Mouse (Mus musculus) G1E (cell line): ENCODE data around the gene Tmem132c. TPM values are rescaled to one million over a fixed set of nuclear protein-coding genes. Genes with fewer than 3 reads are reported as not detected.

Source experiments
- ATAC-seq: 2 replicates; pipeline ENCODE4 v1.8.0; 2016; ENCODE audit warnings: mild to moderate bottlenecking; ENCODE audit not compliant: insufficient number of reproducible peaks, poor library complexity, low FRiP score, severe bottlenecking; ENCODE audit errors: extremely low read depth
- DNase-seq: peaks from one replicate; pipeline ENCODE4 v3.0.0; 2012; ENCODE audit warnings: low spot score
- H3K27me3 ChIP-seq: 2 replicates; pipeline ENCODE4 v1.6.1; 2012; ENCODE audit warnings: mild to moderate bottlenecking, low read length, inconsistent platforms; ENCODE audit not compliant: insufficient read depth
- H3K36me3 ChIP-seq: replicated peaks from 2 replicates; pipeline ENCODE3; 2012; ENCODE audit warnings: mild to moderate bottlenecking, inconsistent platforms
- H3K4me1 ChIP-seq: 2 replicates; pipeline ENCODE4 v1.6.1; 2012; ENCODE audit warnings: low read depth, low read length, inconsistent platforms, mixed read lengths; ENCODE audit not compliant: insufficient read depth
- H3K4me3 ChIP-seq: 2 replicates; pipeline ENCODE4 v1.5.1; 2012; ENCODE audit warnings: low read depth, mild to moderate bottlenecking, inconsistent platforms, low read length, moderate library complexity, mixed read lengths
- H3K9me3 ChIP-seq: replicated peaks from 2 replicates; pipeline ENCODE4 v1.6.1; 2012; ENCODE audit warnings: inconsistent platforms
- CTCF ChIP-seq: IDR thresholded peaks from 2 replicates; pipeline ENCODE4 v1.5.1; 2012; ENCODE audit warnings: low read depth, low read length, inconsistent platforms, mixed read lengths
- GATA1 ChIP-seq: IDR thresholded peaks from 2 replicates; pipeline ENCODE4 v1.6.1; 2012; ENCODE audit warnings: borderline replicate concordance, low read length, inconsistent platforms, mixed read lengths
- GATA2 ChIP-seq: IDR thresholded peaks from 2 replicates; pipeline ENCODE4 v1.6.1; 2012; ENCODE audit warnings: low read depth, low read length, inconsistent platforms, borderline replicate concordance
- POLR2AphosphoS5 ChIP-seq: IDR thresholded peaks from 2 replicates; pipeline ENCODE4 v1.6.1; 2012; ENCODE audit warnings: low read depth, low read length, inconsistent platforms; ENCODE audit not compliant: insufficient replicate concordance
- TAL1 ChIP-seq: conservative IDR thresholded peaks from 2 replicates; pipeline ENCODE4 v1.6.1; 2012; ENCODE audit warnings: low read depth, low read length, inconsistent platforms, mixed read lengths
- polyA plus RNA-seq: library from polyadenylated mRNA; stranded (reverse); fragments of >175 nt; gene quantifications from 2 replicates; pipeline ENCODE4 v1.2.3, GENCODE M21; 2012
- total RNA-seq, 2 experiments: library from RNA; stranded (forward) in 1 of 2; stranded (reverse) in 1 of 2; fragments of 200-1000 nt in 1 of 2; fragments of >200 nt in 1 of 2; fragmentation: Nextera tagmentation in 1 of 2; gene quantifications; 2 replicates each; pipeline ENCODE4 v1.2.3; 2014 to 2017

Tmem132c gene
- total and polyA plus RNA-seq, 3 experiments = not detected

- ATAC-seq (no peak), DNase-seq (no peak)
- Histone ChIP-seq H3K9me3 (peaks cover 72% of the 10 kb centered on the region), H3K4me1 (no peaks in the 10 kb centered on the region), H3K36me3 (no peaks in the 10 kb centered on the region), H3K4me3 (no peak overlapping the region), H3K27me3 (no peaks in the 10 kb centered on the region)
- TF ChIP-seq POLR2AphosphoS5 (no peak), TAL1 (no peak), GATA2 (no peak), GATA1 (no peak), CTCF (no peak)
Measured at GRCm38 (mm10) chr5:127324645-127325044, 83.0 kb downstream of the Tmem132c start.

GRCm38 (mm10) chr5:127336048-127336907 is 94.7 kb downstream of the Tmem132c start:
- H3K36me3 ChIP-seq = no peaks in the 10 kb centered on the region
- no peak overlapping the region for H3K4me3 ChIP-seq
- H3K27me3 ChIP-seq = no peaks in the 10 kb centered on the region
- no peaks in the 10 kb centered on the region for H3K4me1 ChIP-seq
- no peak for DNase-seq
- H3K9me3 ChIP-seq = peaks cover 68% of the 10 kb centered on the region
- no peak for TF ChIP-seq TAL1
- TF ChIP-seq GATA1 = no peak
- TF ChIP-seq POLR2AphosphoS5 = no peak
- TF ChIP-seq CTCF = no peak
- TF ChIP-seq GATA2 = no peak
- ATAC-seq = no peak

GRCm38 (mm10) chr5:127336908-127337265 is 95.3 kb downstream of the Tmem132c start:
- DNase-seq (no peak), ATAC-seq (no peak)
- Histone ChIP-seq H3K27me3 (no peaks in the 10 kb centered on the region), H3K4me1 (no peaks in the 10 kb centered on the region), H3K9me3 (peaks cover 68% of the 10 kb centered on the region), H3K4me3 (no peak overlapping the region), H3K36me3 (no peaks in the 10 kb centered on the region)
- no peak for TF ChIP-seq GATA1
- TF ChIP-seq CTCF = no peak
- no peak for TF ChIP-seq TAL1
- TF ChIP-seq POLR2AphosphoS5 = no peak
- TF ChIP-seq GATA2 = no peak

- Histone ChIP-seq H3K27me3 (no peaks in the 10 kb centered on the region), H3K9me3 (peaks cover 75% of the 10 kb centered on the region), H3K4me1 (no peaks in the 10 kb centered on the region), H3K36me3 (no peaks in the 10 kb centered on the region), H3K4me3 (no peak overlapping the region)
- TF ChIP-seq CTCF (no peak), GATA1 (no peak)
- ATAC-seq (no peak), DNase-seq (no peak)
Measured at GRCm38 (mm10) chr5:127339016-127339435, 97.4 kb downstream of the Tmem132c start.

- H3K9me3 ChIP-seq = peaks cover 74% of the 10 kb centered on the region
- H3K4me3 ChIP-seq = no peak overlapping the region
- TF ChIP-seq GATA2 = no peak
- TF ChIP-seq GATA1 = no peak
- no peak for TF ChIP-seq CTCF
- no peak for TF ChIP-seq POLR2AphosphoS5
- no peak for TF ChIP-seq TAL1
- no peaks in the 10 kb centered on the region for H3K36me3 ChIP-seq
- ATAC-seq (no peak), DNase-seq (no peak)
- H3K4me1 ChIP-seq = no peaks in the 10 kb centered on the region
- no peaks in the 10 kb centered on the region for H3K27me3 ChIP-seq
Measured at GRCm38 (mm10) chr5:127341158-127341557, 99.5 kb downstream of the Tmem132c start.

- no peaks in the 10 kb centered on the region for H3K36me3 ChIP-seq
- peaks cover 81% of the 10 kb centered on the region for H3K9me3 ChIP-seq
- DNase-seq (no peak), ATAC-seq (no peak)
- no peaks in the 10 kb centered on the region for H3K4me1 ChIP-seq
- no peak overlapping the region for H3K4me3 ChIP-seq
- TF ChIP-seq CTCF = no peak
- TF ChIP-seq TAL1 = no peak
- no peak for TF ChIP-seq POLR2AphosphoS5
- TF ChIP-seq GATA1 = no peak
- no peak for TF ChIP-seq GATA2
- no peaks in the 10 kb centered on the region for H3K27me3 ChIP-seq
Measured at GRCm38 (mm10) chr5:127344721-127345120, 103.1 kb downstream of the Tmem132c start.
